Mouse (Mus musculus) spleen, postnatal 14 days (tissue): ENCODE measurements around the gene Rpl18a.

ENCODE experiments used
- DNase-seq, 2 experiments: peaks; one replicate each; pipeline ENCODE4 v3.0.0; 2021 to 2022; ENCODE audit warnings: low spot score in 2 of 2

The Rpl18a gene

DNA sequence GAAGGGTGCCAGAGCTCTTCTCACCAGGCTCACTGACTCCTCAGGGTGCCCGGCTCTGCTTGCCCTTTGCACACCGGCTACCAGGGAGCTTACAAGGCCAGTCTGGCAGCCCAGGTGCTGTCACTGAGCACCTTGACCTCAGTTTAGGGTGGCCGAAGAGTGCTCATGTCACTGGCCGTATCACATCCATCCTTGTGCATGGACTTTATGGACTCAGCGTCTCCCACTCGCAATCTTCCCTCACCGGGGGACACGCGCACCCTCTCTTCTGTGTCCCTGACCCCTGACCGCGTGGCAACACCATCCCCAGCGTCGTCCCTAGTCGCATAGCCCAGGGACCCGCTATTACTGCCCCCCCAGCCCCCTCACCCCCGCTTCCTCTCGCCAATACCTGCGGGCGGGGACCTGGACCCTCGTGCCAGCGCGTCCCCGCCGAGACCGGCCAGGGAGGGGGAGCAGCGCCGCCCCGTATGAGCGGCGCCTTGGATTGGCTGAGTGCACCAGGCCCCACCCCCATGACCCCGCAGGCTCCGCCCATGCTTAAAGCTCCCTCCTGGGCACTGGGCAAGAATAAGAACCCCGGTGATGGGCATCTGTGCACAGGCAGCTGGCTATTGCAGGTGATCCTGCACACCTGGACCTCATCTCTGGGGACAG is 40.5 kb downstream of the Rpl18a start:
- DNase-seq: no peak

DNA sequence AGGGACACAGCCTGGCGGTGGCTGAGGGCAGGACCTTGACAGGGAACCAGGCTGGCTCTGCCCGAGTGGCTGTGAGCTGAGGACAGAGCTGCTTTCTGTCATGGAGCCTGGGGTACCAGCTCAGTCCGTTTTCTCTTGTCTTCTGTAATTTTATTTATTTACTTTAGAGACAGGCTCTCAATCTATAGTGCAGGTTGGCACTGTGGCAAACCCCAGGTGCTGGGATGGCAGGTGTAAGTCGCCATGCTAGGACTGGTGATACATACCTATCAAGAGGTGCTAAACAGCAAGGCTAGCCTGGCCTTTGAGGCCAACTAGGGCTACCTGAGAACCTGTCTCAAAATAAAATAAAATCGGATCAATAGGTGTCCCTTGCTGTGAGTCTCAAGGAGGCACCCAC is 41.2 kb downstream of the Rpl18a start:
- no peak for DNase-seq

DNA sequence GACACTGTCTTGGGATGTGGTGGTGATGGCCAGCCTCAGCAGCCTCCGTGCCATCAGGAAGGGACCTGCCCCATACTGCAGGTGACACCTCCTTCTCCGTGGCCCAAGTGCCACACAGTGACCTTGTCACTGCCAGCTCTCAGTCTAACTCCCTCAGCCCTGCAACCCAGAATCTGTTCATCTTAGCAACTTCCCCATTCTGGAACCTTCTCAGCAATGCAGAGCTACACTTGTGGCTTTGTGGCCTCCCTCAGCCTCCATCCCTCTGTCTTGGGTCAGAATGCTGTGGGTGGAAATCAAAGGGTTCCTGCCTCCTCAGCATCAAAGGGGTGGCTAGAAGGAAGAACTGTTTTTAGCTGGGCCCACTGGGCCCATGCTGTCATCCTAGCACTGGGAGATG is 43.3 kb downstream of the Rpl18a start:
- DNase-seq: no peak

DNA sequence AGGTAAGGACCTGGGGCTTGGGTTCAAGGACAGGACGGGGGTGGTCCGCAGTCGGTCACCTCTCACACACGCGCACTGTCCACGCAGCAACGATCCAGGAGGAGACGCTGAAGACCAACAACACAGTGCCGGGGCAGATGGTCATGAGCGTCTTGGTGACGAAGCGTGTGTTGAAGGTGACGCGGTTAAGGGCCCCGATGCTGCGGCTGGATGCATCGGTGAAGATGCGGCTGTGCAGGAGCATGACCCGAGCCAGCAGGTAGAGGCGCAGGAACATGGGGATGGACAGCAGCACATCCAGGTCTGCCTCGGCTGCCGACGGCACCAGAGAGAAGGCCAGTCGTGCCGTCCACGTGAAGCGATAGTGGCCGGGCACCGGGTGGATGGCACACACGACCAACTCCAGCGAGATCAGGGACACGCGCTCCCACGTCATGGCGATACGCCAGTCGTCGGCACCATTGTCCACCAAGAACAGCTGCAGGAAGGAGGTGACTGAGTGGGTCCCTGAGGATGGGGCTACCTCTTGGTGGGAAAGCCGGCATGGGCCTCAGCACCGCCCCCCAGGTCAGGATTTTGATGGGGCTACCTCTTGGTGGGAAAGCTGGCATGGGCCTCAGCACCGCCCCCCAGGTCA is 44.5 kb downstream of the Rpl18a start:
- no peak for DNase-seq

DNA sequence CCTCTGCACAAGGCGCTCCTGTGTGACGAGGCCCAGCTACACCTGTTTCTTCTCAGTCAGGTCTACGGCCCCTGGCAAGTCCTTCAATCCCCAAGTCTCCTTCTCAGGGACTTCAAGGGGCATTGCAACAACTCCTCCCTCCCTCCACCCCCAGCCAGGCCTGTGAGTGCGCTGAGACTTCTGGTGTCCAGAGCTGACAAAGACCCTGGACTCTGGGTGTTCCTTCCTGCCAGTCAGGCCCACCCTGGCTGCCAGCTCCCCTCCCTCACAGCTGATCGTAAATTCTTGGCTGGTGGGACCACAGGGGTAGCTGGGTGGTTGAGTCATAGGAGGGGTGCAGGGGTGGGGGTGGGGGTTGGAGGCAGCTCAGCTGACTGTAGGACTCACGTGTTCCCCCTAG is 45.4 kb downstream of the Rpl18a start:
- no peak for DNase-seq

DNA sequence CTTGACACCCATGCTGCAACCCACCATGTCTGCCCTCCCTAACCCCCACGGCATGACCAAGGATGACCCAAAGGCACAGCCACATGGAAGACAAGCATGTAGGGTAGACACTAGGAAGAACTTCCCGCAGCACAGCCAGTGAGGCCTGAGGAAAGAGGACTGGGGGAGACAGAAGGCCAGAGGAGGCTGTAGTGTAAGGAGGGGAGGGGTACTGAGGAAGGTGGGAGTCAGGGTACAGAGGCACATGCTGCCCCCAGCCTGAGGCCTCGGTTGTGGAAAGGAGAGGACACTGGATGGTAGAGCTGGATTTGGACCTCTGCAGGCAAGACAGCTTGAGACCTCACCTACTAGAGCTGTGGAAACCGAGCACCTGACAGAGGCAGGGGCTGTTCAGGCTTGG is 46.3 kb downstream of the Rpl18a start:
- DNase-seq: no peak

DNA sequence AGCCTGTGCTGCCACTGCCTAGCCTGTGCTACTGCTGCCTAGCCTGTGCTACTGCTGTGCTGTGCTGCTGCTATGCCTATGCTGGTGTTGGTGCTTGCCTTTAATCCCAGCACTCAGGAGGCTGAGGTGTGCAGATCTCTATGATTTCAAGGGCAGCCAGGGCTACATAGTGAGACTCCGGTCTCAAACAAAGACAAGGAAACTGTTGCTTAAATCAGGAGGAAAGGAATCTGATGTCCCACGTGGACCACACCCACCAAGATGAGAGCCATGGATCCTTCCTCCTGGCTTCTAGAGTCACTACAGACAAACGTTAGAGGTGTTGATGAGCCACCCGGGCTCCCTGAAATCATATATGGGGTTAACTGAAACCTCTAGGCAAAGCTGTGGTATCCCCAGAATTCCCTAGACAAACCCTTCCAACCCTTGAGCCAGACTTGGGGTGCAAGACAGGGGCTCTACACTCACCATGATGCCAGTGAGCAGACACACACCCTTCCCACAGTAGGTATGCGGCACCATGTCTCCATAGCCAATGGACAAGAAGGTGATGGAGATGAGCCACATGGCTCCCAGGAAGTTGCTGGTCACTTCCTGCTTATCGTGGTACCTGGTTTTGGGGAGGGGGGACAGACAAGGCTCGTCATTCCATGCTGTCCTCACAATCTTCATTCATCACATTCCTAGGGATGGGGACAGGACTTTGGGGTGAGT is 46.9 kb downstream of the Rpl18a start:
- no peak for DNase-seq

DNA sequence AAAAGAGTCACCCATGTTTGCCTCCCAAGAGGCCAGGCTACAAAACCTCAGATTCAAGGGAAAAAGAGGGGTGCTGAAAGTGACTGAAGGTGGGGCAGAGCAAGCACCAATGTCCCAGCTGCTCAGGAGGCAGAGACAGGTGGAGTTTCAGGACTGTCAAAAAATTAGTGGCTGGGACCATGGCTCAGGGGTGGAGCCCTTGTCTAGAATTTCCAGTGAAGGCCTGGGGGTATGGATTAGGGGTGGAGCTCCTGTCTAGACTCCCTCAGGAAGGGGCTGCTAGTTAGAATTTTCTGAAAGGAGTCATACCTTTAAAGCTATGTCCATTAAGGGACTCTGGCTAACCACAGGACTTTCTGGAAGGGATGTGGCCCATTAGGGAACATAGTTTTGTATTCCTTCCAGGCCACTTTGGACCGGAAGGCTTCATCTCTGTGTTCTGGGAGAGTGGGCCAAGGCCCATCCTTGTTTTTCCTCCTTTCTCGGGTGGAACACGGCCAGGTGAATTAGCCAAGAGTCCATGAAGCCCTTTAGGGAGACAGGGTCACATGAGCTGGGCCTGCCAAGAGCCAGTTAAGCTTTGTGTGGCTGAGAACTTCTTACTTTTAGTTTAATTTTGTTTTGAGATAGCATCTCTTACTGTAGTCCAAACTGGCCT is 47.8 kb downstream of the Rpl18a start:
- DNase-seq: no peak

DNA sequence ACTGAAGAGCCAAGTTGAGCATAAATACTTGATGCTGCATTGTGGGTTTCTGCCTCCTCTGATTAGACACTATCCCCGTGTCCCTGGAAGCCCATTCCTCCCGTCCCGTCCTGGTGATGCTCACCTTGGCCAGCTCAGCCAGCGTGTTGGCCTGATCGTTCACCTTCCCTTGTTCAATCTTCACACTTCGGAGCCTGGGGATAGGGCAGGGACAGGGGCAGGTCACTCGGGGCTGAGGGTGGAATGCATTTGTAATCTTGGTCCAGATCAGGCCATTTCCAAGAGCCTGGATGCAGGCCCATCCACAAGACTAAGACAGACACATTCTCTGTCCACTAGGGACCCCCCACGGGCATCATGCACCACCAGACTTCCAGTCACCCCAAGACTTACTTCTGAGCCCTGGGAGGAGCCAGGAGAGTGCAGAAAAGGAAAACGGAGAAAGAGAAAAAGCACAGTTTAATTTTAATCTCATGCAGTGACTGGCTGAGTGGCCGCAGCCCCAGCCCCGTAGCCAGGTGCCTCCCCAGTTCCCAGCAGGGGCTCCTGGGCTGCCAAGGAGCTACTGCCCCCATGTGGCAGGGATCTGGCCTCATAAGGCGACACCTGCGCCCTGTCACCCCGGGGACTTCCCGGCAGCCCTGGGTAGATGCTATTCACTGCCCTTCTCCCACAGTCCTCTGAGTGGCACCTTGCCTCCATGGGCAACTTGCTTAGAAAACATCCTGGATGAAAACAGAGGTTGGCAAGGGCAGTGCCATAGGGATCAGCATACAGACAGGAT is 50.6 kb downstream of the Rpl18a start:
- no peak for DNase-seq

DNA sequence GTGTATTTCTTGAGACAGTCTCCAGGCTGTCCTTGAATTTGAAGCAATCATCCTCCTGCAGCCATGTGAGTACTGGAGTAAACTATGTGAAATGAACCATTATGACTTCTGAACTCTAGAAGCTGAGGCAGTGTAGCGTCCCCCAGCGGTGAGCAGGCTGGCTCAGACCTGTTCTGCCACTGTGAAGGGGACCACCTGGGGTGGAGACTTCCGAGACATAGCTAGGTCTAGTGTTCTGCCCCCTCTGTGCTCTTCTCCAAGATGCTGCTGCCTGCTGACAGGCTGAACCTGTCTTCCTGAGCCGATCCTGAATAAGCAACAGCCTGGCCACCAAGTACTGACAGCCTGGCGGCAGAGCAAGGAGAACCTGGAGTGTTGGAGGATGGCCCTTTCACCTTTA is 52.1 kb downstream of the Rpl18a start:
- no peak for DNase-seq
